Mouse (Mus musculus) layer of hippocampus, postnatal 36 days (tissue): ENCODE measurements around the gene Tff3. TPM values are rescaled to one million over a fixed set of nuclear protein-coding genes. Genes with fewer than 3 reads are reported as not detected.

ENCODE experiments used
- total RNA-seq, 2 experiments: library from RNA; stranded (reverse); gene quantifications; 2 replicates each; pipeline ENCODE4 v1.2.3; 2021

The Tff3 gene
- total RNA-seq, 2 experiments from 2014 or later = not detected

Other genes with a start within 250 kb of the Tff3 start
- 1 to 10 TPM; 2.8 to 3.8 TPM for gene Glp1r, start 227.8 kb downstream of the Tff3 start, total RNA-seq
- gene Umodl1, start 175.0 kb downstream of the Tff3 start, total RNA-seq = under 1 TPM; 0.35 to 0.42 TPM
- gene Abcg1, start 72.0 kb downstream of the Tff3 start, total RNA-seq = 10 to 100 TPM; 69.6 to 73.1 TPM
- gene Tff2, start 14.6 kb upstream of the Tff3 start, total RNA-seq = not detected
- gene Tff1, start 35.6 kb upstream of the Tff3 start, total RNA-seq = not detected
- gene Tmprss3, start 69.3 kb upstream of the Tff3 start, total RNA-seq = not detected
- gene Ubash3a, start 78.2 kb upstream of the Tff3 start, total RNA-seq = 1 to 10 TPM in 1 of 2 experiments, under 1 TPM in 1; 0.85 to 1.4 TPM
- gene Rsph1, start 147.7 kb upstream of the Tff3 start, total RNA-seq = 10 to 100 TPM; 10.8 to 14.3 TPM
- 1 to 10 TPM; 5.4 to 7.1 TPM for gene Slc37a1, start 157.1 kb upstream of the Tff3 start, total RNA-seq